Mouse (Mus musculus) gastrocnemius, postnatal 25 days (tissue): ENCODE data around the gene Tbl1xr1. TPM values are rescaled to one million over a fixed set of nuclear protein-coding genes. Genes with fewer than 3 reads are reported as not detected.

Source experiments
- DNase-seq: peaks from one replicate; pipeline ENCODE4 v3.0.0; 2022
- total RNA-seq, 2 experiments: library from RNA; stranded (reverse); gene quantifications; 1 replicate in 1 of 2; 2 replicates in 1 of 2; pipeline ENCODE4 v1.2.3; 2021

Tbl1xr1 gene
- total RNA-seq, 2 experiments from 2014 or later: 46.8 to 54.2 TPM

GRCm38 (mm10) chr3:22089825-22090224 lies 13.4 kb downstream of the Tbl1xr1 start:
- DNase-seq: no peak

GRCm38 (mm10) chr3:22090431-22091265 lies 14.2 kb downstream of the Tbl1xr1 start:
- no peak for DNase-seq

GRCm38 (mm10) chr3:22091266-22091550 lies 14.8 kb downstream of the Tbl1xr1 start:
- no peak for DNase-seq

- no peak for DNase-seq
These were observed 15.2 kb downstream of the Tbl1xr1 start for GRCm38 (mm10) chr3:22091681-22092080.

GRCm38 (mm10) chr3:22092784-22093183 lies 16.3 kb downstream of the Tbl1xr1 start:
- DNase-seq: no peak

- DNase-seq: no peak
These were observed 27.6 kb downstream of the Tbl1xr1 start for GRCm38 (mm10) chr3:22103986-22104515.

GRCm38 (mm10) chr3:22105471-22105870 lies 29.0 kb downstream of the Tbl1xr1 start:
- no peak for DNase-seq

GRCm38 (mm10) chr3:22108013-22108412 lies 31.6 kb downstream of the Tbl1xr1 start:
- no peak for DNase-seq

GRCm38 (mm10) chr3:22109651-22110050 lies 33.2 kb downstream of the Tbl1xr1 start:
- DNase-seq: no peak

- DNase-seq: no peak
These were observed 37.3 kb downstream of the Tbl1xr1 start for GRCm38 (mm10) chr3:22113773-22114172.

- DNase-seq: peak; percentile 46
These were observed 38.8 kb downstream of the Tbl1xr1 start for GRCm38 (mm10) chr3:22115221-22115620.

- no peak for DNase-seq
These were observed 39.2 kb downstream of the Tbl1xr1 start for GRCm38 (mm10) chr3:22115678-22116077.

GRCm38 (mm10) chr3:22116188-22116587 lies 39.7 kb downstream of the Tbl1xr1 start:
- DNase-seq: no peak

GRCm38 (mm10) chr3:22121741-22122140 lies 45.3 kb downstream of the Tbl1xr1 start:
- DNase-seq: no peak

- no peak for DNase-seq
These were observed 46.7 kb downstream of the Tbl1xr1 start for GRCm38 (mm10) chr3:22123145-22123544.

- DNase-seq: no peak
These were observed 49.9 kb downstream of the Tbl1xr1 start for GRCm38 (mm10) chr3:22126251-22126826.

- no peak for DNase-seq
These were observed 54.8 kb downstream of the Tbl1xr1 start for GRCm38 (mm10) chr3:22131277-22131676.

GRCm38 (mm10) chr3:22133626-22134025 lies 57.2 kb downstream of the Tbl1xr1 start:
- DNase-seq: no peak

GRCm38 (mm10) chr3:22137793-22138579 lies 61.5 kb downstream of the Tbl1xr1 start:
- DNase-seq: no peak

GRCm38 (mm10) chr3:22138580-22139099 lies 62.2 kb downstream of the Tbl1xr1 start:
- no peak for DNase-seq

- DNase-seq: no peak
These were observed 63.7 kb downstream of the Tbl1xr1 start for GRCm38 (mm10) chr3:22140111-22140658.

GRCm38 (mm10) chr3:22141984-22142719 lies 65.7 kb downstream of the Tbl1xr1 start:
- DNase-seq: no peak
